Mouse (Mus musculus): ENCODE results near the gene Pold4. TPM values are rescaled to one million over a fixed set of nuclear protein-coding genes. Genes with fewer than 3 reads are reported as not detected.
A peak's percentile ranks its signal among the peaks of the same experiment; 100 is the strongest.

Pold4 gene
- polyA plus RNA-seq, 1 experiment from 2014 or later, result 13.1 TPM

DNA sequence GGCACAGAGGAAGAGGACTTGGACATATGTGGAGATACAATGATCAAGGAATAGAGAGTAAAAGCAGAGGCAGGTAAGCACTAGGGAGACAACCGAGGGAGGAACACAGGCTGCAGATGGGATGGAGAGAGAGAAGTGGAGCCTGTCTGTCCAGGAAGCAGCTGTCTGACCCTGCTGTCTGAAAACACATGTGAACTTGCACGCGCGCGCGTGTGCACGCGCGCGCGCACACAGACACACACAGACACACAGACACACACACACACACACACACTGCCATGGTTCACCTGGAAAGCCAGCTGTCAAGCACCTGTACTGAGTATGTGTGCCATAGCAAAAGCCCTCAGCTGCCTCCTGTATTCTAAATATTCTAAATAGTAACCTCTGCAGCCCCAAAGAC, 13.4 kb upstream of the Pold4 start:
- Histone ChIP-seq H3K36me3 (replicated peaks) (no peaks in the 10 kb centered on the region), H3K9ac (no peak overlapping the region), H3K4me1 (replicated peaks) (peaks cover 61% of the 10 kb centered on the region), H3K4me3 (replicated peaks) (no peak overlapping the region), H3K4me2 (no peak overlapping the region), H3K9me3 (replicated peaks) (no peaks in the 10 kb centered on the region), H3K27ac (replicated peaks) (no peak overlapping the region), H3K27me3 (peaks cover 97% of the 10 kb centered on the region)
- no peak for ATAC-seq (ENCODE audit: insufficient read depth)
- 77% methylated on average over 11 of the region's 11 CpGs for WGBS (ENCODE audit: insufficient replicate concordance)

DNA sequence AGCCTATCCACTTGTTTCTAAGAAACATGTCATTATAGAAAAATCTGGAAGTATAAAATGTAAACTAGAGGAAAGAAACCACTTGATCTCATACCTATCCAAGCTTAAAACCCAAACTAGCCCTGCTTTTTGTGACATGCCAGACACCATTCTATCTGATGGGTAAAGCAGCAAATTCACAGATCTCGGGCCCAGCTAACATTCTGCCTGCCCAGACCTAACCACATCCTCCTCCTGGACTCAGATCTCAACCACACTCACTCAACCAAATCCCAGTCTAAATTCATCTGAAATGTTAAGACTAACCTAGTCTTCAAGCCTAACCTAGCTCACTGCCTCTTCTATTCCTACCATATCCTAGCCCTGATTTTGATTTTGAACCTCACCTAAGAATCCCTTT, 12.9 kb upstream of the Pold4 start:
- H3K36me3 ChIP-seq (replicated peaks), result no peaks in the 10 kb centered on the region
- peaks cover 95% of the 10 kb centered on the region for H3K27me3 ChIP-seq
- WGBS (ENCODE audit: insufficient replicate concordance), result 22% methylated on average over 1 of the region's 1 CpGs
- H3K9me3 ChIP-seq (replicated peaks), result no peaks in the 10 kb centered on the region
- H3K9ac ChIP-seq, result no peak overlapping the region
- peaks cover 56% of the 10 kb centered on the region for H3K4me1 ChIP-seq (replicated peaks)
- no peak overlapping the region for H3K4me3 ChIP-seq (replicated peaks)
- H3K4me2 ChIP-seq, result no peak overlapping the region
- ATAC-seq (ENCODE audit: insufficient read depth), result no peak
- no peak overlapping the region for H3K27ac ChIP-seq (replicated peaks)

DNA sequence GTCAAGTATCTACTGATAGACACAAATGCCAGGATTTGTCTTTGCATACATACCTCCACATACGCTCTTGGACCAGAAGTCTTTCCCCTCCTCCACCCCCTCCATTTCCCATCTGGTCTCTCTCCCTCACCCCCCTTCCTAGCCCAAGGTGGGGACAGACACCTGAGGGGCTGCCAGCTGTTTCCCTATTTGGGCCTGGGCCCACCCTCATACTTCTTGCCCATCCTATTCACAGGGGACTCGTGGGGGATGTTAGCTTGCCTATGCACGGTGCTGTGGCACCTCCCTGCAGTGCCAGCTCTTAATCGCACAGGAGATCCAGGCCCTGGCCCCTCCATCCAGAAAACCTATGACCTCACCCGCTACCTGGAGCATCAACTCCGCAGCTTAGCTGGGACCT, 11.8 kb upstream of the Pold4 start:
- Histone ChIP-seq H3K27me3 (peaks cover 89% of the 10 kb centered on the region), H3K9me3 (replicated peaks) (no peaks in the 10 kb centered on the region), H3K9ac (no peak overlapping the region), H3K27ac (replicated peaks) (no peak overlapping the region), H3K4me2 (no peak overlapping the region), H3K36me3 (replicated peaks) (no peaks in the 10 kb centered on the region), H3K4me1 (replicated peaks) (peaks cover 44% of the 10 kb centered on the region), H3K4me3 (replicated peaks) (no peak overlapping the region)
- 67% methylated on average over 6 of the region's 6 CpGs for WGBS (ENCODE audit: insufficient replicate concordance)
- no peak for ATAC-seq (ENCODE audit: insufficient read depth)

DNA sequence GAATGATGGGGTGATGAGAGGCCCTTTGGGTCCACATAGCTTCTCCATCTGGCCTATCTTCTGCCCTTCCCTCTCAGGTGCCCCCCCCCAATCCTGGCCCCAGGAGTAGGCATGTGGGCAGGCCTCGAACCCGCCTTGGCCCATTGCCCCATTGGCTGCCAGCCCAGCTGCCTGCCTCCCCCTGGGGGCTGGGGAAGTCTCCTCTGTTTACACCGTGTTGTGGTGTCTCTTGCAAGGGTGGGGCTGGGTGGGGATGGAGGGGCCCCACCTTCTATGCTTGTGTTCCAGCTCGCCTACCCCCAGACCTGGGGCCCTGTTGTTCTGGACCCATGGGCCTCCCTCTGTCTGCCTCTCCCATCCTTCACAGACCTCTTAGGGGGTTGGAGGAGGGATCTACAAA, 11.3 kb upstream of the Pold4 start:
- H3K36me3 ChIP-seq (replicated peaks), result no peaks in the 10 kb centered on the region
- 39% methylated on average over 4 of the region's 4 CpGs for WGBS (ENCODE audit: insufficient replicate concordance)
- H3K4me2 ChIP-seq, result no peak overlapping the region
- 0 out of 2 replicates have a peak, but pooled peaks have one; percentile 9 for ATAC-seq (ENCODE audit: insufficient read depth)
- H3K27me3 ChIP-seq, result peaks cover 87% of the 10 kb centered on the region
- peaks cover 39% of the 10 kb centered on the region for H3K4me1 ChIP-seq (replicated peaks)
- no peak overlapping the region for H3K4me3 ChIP-seq (replicated peaks)
- H3K9ac ChIP-seq, result no peak overlapping the region
- H3K9me3 ChIP-seq (replicated peaks), result no peaks in the 10 kb centered on the region
- H3K27ac ChIP-seq (replicated peaks), result no peak overlapping the region

GRCm38 (mm10) chr19:4220957-4221743, 10.5 kb upstream of the Pold4 start:
- no peak overlapping the region for H3K9ac ChIP-seq
- H3K36me3 ChIP-seq (replicated peaks), result no peaks in the 10 kb centered on the region
- peaks cover 82% of the 10 kb centered on the region for H3K27me3 ChIP-seq
- peak overlapping the region; percentile 33; the same call in 1 of the 2 replicates for H3K27ac ChIP-seq (replicated peaks)
- H3K4me2 ChIP-seq, result 0 out of 2 replicates have a peak overlapping the region, but pooled peaks have one; percentile 3
- WGBS (ENCODE audit: insufficient replicate concordance), result 26% methylated on average over 14 of the region's 14 CpGs
- no peak for ATAC-seq (ENCODE audit: insufficient read depth)
- H3K4me3 ChIP-seq (replicated peaks), result no peak overlapping the region
- peaks cover 35% of the 10 kb centered on the region for H3K4me1 ChIP-seq (replicated peaks)
- no peaks in the 10 kb centered on the region for H3K9me3 ChIP-seq (replicated peaks)

GRCm38 (mm10) chr19:4222165-4222564, 9.5 kb upstream of the Pold4 start:
- Histone ChIP-seq H3K27me3 (peaks cover 79% of the 10 kb centered on the region), H3K4me1 (replicated peaks) (peaks cover 32% of the 10 kb centered on the region), H3K9me3 (replicated peaks) (no peaks in the 10 kb centered on the region), H3K36me3 (replicated peaks) (no peaks in the 10 kb centered on the region), H3K4me3 (replicated peaks) (no peak overlapping the region), H3K27ac (replicated peaks) (no peak overlapping the region), H3K4me2 (no peak overlapping the region), H3K9ac (no peak overlapping the region)
- no peak for ATAC-seq (ENCODE audit: insufficient read depth)
- WGBS (ENCODE audit: insufficient replicate concordance), result 41% methylated on average over 11 of the region's 11 CpGs

GRCm38 (mm10) chr19:4226779-4227178, 4.9 kb upstream of the Pold4 start:
- no peak overlapping the region for H3K4me3 ChIP-seq (replicated peaks)
- no peaks in the 10 kb centered on the region for H3K36me3 ChIP-seq (replicated peaks)
- H3K4me1 ChIP-seq (replicated peaks), result peaks cover 39% of the 10 kb centered on the region
- no peak overlapping the region for H3K4me2 ChIP-seq
- H3K9me3 ChIP-seq (replicated peaks), result no peaks in the 10 kb centered on the region
- WGBS (ENCODE audit: insufficient replicate concordance), result 63% methylated on average over 7 of the region's 7 CpGs
- peaks cover 54% of the 10 kb centered on the region for H3K27me3 ChIP-seq
- H3K9ac ChIP-seq, result no peak overlapping the region
- ATAC-seq (ENCODE audit: insufficient read depth), result no peak
- H3K27ac ChIP-seq (replicated peaks), result no peak overlapping the region

- Histone ChIP-seq H3K4me1 (replicated peaks) (peaks cover 39% of the 10 kb centered on the region), H3K27ac (replicated peaks) (no peak overlapping the region), H3K4me2 (no peak overlapping the region), H3K27me3 (peaks cover 47% of the 10 kb centered on the region), H3K4me3 (replicated peaks) (no peak overlapping the region), H3K9ac (no peak overlapping the region), H3K36me3 (replicated peaks) (no peaks in the 10 kb centered on the region), H3K9me3 (replicated peaks) (no peaks in the 10 kb centered on the region)
- no peak for ATAC-seq (ENCODE audit: insufficient read depth)
- 39% methylated on average over 5 of the region's 5 CpGs for WGBS (ENCODE audit: insufficient replicate concordance)
Measured at GRCm38 (mm10) chr19:4227446-4227845, 4.3 kb upstream of the Pold4 start.

GRCm38 (mm10) chr19:4227894-4228678, 3.6 kb upstream of the Pold4 start:
- Histone ChIP-seq H3K4me2 (no peak overlapping the region), H3K27ac (replicated peaks) (no peak overlapping the region), H3K4me1 (replicated peaks) (peaks cover 40% of the 10 kb centered on the region), H3K4me3 (replicated peaks) (no peak overlapping the region), H3K9ac (no peak overlapping the region), H3K9me3 (replicated peaks) (no peaks in the 10 kb centered on the region), H3K36me3 (replicated peaks) (no peaks in the 10 kb centered on the region), H3K27me3 (peaks cover 41% of the 10 kb centered on the region)
- 11% methylated on average over 8 of the region's 8 CpGs for WGBS (ENCODE audit: insufficient replicate concordance)
- ATAC-seq (ENCODE audit: insufficient read depth), result no peak

- Histone ChIP-seq H3K4me3 (replicated peaks) (no peak overlapping the region), H3K9me3 (replicated peaks) (no peaks in the 10 kb centered on the region), H3K4me1 (replicated peaks) (peaks cover 43% of the 10 kb centered on the region), H3K27me3 (peaks cover 37% of the 10 kb centered on the region), H3K4me2 (no peak overlapping the region), H3K36me3 (replicated peaks) (no peaks in the 10 kb centered on the region), H3K9ac (no peak overlapping the region), H3K27ac (replicated peaks) (no peak overlapping the region)
- WGBS (ENCODE audit: insufficient replicate concordance), result 70% methylated on average over 4 of the region's 4 CpGs
- ATAC-seq (ENCODE audit: insufficient read depth), result no peak
Measured at GRCm38 (mm10) chr19:4228891-4229290, 2.8 kb upstream of the Pold4 start.

GRCm38 (mm10) chr19:4229451-4230076, 2.1 kb upstream of the Pold4 start:
- 66% methylated on average over 9 of the region's 9 CpGs for WGBS (ENCODE audit: insufficient replicate concordance)

More at GRCm38 (mm10) chr19:4229451-4230076, 2.1 kb upstream of the Pold4 start:
- Histone ChIP-seq H3K27me3 (peaks cover 36% of the 10 kb centered on the region), H3K27ac (replicated peaks) (no peak overlapping the region), H3K36me3 (replicated peaks) (no peaks in the 10 kb centered on the region), H3K9me3 (replicated peaks) (no peaks in the 10 kb centered on the region), H3K9ac (no peak overlapping the region), H3K4me3 (replicated peaks) (no peak overlapping the region), H3K4me2 (no peak overlapping the region), H3K4me1 (replicated peaks) (peaks cover 43% of the 10 kb centered on the region)
- no peak for ATAC-seq (ENCODE audit: insufficient read depth)

Data from liver, embryonic 15.5 days (tissue).